Comparison of ENCODE assay signal across 7 mouse cellular contexts in the genomic region with DNA sequence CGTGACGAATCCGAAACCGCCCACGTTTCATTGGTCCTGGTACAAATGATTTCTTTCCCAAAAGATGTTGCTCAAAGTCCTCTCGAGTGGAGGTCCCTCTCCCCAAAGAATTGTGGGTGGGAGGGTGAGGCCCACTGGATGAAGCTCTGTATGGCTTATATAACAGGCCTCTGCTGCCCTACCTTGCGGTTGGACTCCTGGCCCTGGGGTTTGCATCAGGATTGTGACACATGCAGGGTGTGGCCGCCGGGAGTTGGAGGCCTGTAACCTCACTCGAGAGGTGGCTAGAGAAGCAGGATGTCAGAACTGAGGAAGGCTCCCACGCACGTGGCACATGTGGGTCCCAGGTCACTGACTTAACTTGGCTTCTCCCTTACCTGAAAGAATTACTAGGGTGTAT. TPM values are rescaled to one million over a fixed set of nuclear protein-coding genes. Genes with fewer than 3 reads are reported as not detected.
DNase-seq lines count a peak whose midpoint lies in the region; ATAC-seq and TF ChIP-seq lines count a peak whose summit lies in the region.

No protein-coding gene starts in this region.

- H3K4me2 ChIP-seq in heart, embryonic 15.5 days = peak overlapping the region; percentile 63
- peak overlapping the region; percentile 54 for H3K4me2 ChIP-seq in stomach, embryonic 14.5 days (replicated peaks; ENCODE audit: low read depth, low read length)

- peak; percentile 26 for DNase-seq in ZHBTc4 (ENCODE audit: low read depth, low spot score)
- DNase-seq in embryo, embryonic 11 days = peak; percentile 24
- DNase-seq in kidney, postnatal 25 days = peak; percentile 11 to 84

- peak overlapping the region; percentile 93 for H3K4me3 ChIP-seq in E14TG2a.4 (replicated peaks; ENCODE audit: low read length)
- H3K4me3 ChIP-seq in heart, embryonic 15.5 days = peak overlapping the region; percentile 59
- peak overlapping the region; percentile 92 for H3K4me3 ChIP-seq in megakaryocyte, embryonic 14.5 days (replicated peaks)
- H3K4me3 ChIP-seq in stomach, embryonic 14.5 days (ENCODE audit: low read depth, low read length) = peak overlapping the region; percentile 42

- no peak for TF ChIP-seq CTCF in E14TG2a.4 (conservative IDR thresholded peaks at IDR 0.05; ENCODE audit: low read length)

- H3K4me1 ChIP-seq in E14TG2a.4 (replicated peaks; ENCODE audit: low read depth, low read length) = peaks cover 31% of the 10 kb centered on the region
- H3K4me1 ChIP-seq in heart, embryonic 15.5 days (replicated peaks) = peaks cover 14% of the 10 kb centered on the region
- peaks cover 28% of the 10 kb centered on the region for H3K4me1 ChIP-seq in megakaryocyte, embryonic 14.5 days
- H3K4me1 ChIP-seq in stomach, embryonic 14.5 days (ENCODE audit: control insufficient read depth, insufficient read depth, low read length) = no peaks in the 10 kb centered on the region

- peak overlapping the region; percentile 65 for H3K9ac ChIP-seq in heart, embryonic 15.5 days
- peak overlapping the region; percentile 45 for H3K9ac ChIP-seq in stomach, embryonic 14.5 days (replicated peaks; ENCODE audit: low read depth, low read length)

- no peak for ATAC-seq in heart, embryonic 15.5 days (replicated peaks; ENCODE audit: insufficient number of reproducible peaks, insufficient read depth, low FRiP score, low read depth)
- ATAC-seq in stomach, embryonic 14.5 days (ENCODE audit: insufficient number of reproducible peaks, insufficient read depth, low FRiP score, low read depth) = no peak

- WGBS in heart, embryonic 15.5 days = 13% methylated on average over 12 of the region's 12 CpGs
- WGBS in stomach, embryonic 14.5 days = 18% methylated on average over 12 of the region's 12 CpGs

- no peaks in the 10 kb centered on the region for H3K9me3 ChIP-seq in E14TG2a.4 (ENCODE audit: low read length)
- H3K9me3 ChIP-seq in heart, embryonic 15.5 days (replicated peaks) = no peaks in the 10 kb centered on the region
- H3K9me3 ChIP-seq in megakaryocyte, embryonic 14.5 days = no peaks in the 10 kb centered on the region
- H3K9me3 ChIP-seq in stomach, embryonic 14.5 days (ENCODE audit: control insufficient read depth, low read depth, low read length) = no peaks in the 10 kb centered on the region

- H3K27ac ChIP-seq in heart, embryonic 15.5 days = peak overlapping the region; percentile 86
- peak overlapping the region; percentile 71; the same call in 1 of the 2 replicates for H3K27ac ChIP-seq in stomach, embryonic 14.5 days (ENCODE audit: low read length)

- peaks cover 48% of the 10 kb centered on the region for H3K36me3 ChIP-seq in E14TG2a.4 (ENCODE audit: insufficient read depth, low read length)
- no peaks in the 10 kb centered on the region for H3K36me3 ChIP-seq in heart, embryonic 15.5 days
- H3K36me3 ChIP-seq in megakaryocyte, embryonic 14.5 days (replicated peaks; ENCODE audit: low read length) = peaks cover 14% of the 10 kb centered on the region
- H3K36me3 ChIP-seq in stomach, embryonic 14.5 days (ENCODE audit: control insufficient read depth, insufficient read depth, low read length) = no peaks in the 10 kb centered on the region; the same call in 1 of the 2 replicates

- no peaks in the 10 kb centered on the region for H3K27me3 ChIP-seq in E14TG2a.4 (ENCODE audit: insufficient read depth, low read length)
- H3K27me3 ChIP-seq in heart, embryonic 15.5 days = no peaks in the 10 kb centered on the region
- H3K27me3 ChIP-seq in megakaryocyte, embryonic 14.5 days (replicated peaks) = peaks cover 8% of the 10 kb centered on the region
- no peaks in the 10 kb centered on the region for H3K27me3 ChIP-seq in stomach, embryonic 14.5 days (ENCODE audit: control insufficient read depth, insufficient read depth, low read length)

RNA-seq across cellular contexts. Expression of gene Pgk1, which starts 0.8 kb away (rescaled TPM):
- polyA plus RNA-seq in heart, embryonic 15.5 days (2015; fragmentation: Nextera tagmentation; extraction: Ambion mirVana) = 569 and 615 TPM in 2 replicates
- 16.2 and 62.6 TPM in 2 replicates for polyA plus RNA-seq in megakaryocyte, embryonic 14.5 days (2012; ENCODE audit: insufficient read depth, low replicate concordance)
- 345 and 357 TPM in 2 replicates for polyA plus RNA-seq in stomach, embryonic 14.5 days (2014; fragmentation: Nextera tagmentation; extraction: Ambion mirVana)

RNA-seq across cellular contexts. Expression of gene Taf9b, which starts 33.2 kb away (rescaled TPM):
- polyA plus RNA-seq in heart, embryonic 15.5 days (2015; fragmentation: Nextera tagmentation; extraction: Ambion mirVana) = 17.4 and 17.9 TPM in 2 replicates
- polyA plus RNA-seq in megakaryocyte, embryonic 14.5 days (2012; ENCODE audit: insufficient read depth, low replicate concordance) = 0.86 TPM in 1 of 2 replicates, not detected in the other
- 13.7 and 15.0 TPM in 2 replicates for polyA plus RNA-seq in stomach, embryonic 14.5 days (2014; fragmentation: Nextera tagmentation; extraction: Ambion mirVana)

RNA-seq across cellular contexts. Expression of gene Tlr13, which starts 44.7 kb away (rescaled TPM):
- 0.43 and 1.3 TPM in 2 replicates for polyA plus RNA-seq in heart, embryonic 15.5 days (2015; fragmentation: Nextera tagmentation; extraction: Ambion mirVana)
- 0.41 TPM in 1 of 2 replicates, not detected in the other for polyA plus RNA-seq in megakaryocyte, embryonic 14.5 days (2012; ENCODE audit: insufficient read depth, low replicate concordance)
- 0.65 and 1.4 TPM in 2 replicates for polyA plus RNA-seq in stomach, embryonic 14.5 days (2014; fragmentation: Nextera tagmentation; extraction: Ambion mirVana)

Comparison
In these comparisons a context has a peak if more than half of its experiments do, and no peak if none do; other contexts are left out.
1. H3K4me3 ChIP-seq: peak in every context shown above with its lines; median percentile 93 in E14TG2a.4; 92 in megakaryocyte, embryonic 14.5 days; 59 in heart, embryonic 15.5 days; 42 in stomach, embryonic 14.5 days.